Mouse (Mus musculus) kidney, embryonic 14.5 days (tissue): ENCODE results near the gene Mdh2. TPM values are rescaled to one million over a fixed set of nuclear protein-coding genes. Genes with fewer than 3 reads are reported as not detected.
A peak's percentile ranks its signal among the peaks of the same experiment; 100 is the strongest.

ENCODE experiments used
- ATAC-seq: fragments of 200-750 bp; cut with Nextera tagmentation; 2 replicates; pipeline ENCODE4 v1.8.0; 2017; ENCODE audit warnings: moderate number of reproducible peaks, mild to moderate bottlenecking, moderate TSS enrichment, moderate library complexity; ENCODE audit not compliant: low FRiP score, low TSS enrichment
- H3K27ac ChIP-seq: fragments of 300-500 bp; sonication (generic); 2 replicates; pipeline ENCODE4 v1.5.1; 2014; ENCODE audit warnings: low read depth, mild to moderate bottlenecking, low read length, moderate library complexity, mixed read lengths
- H3K27me3 ChIP-seq: fragments of 300-500 bp; sonication (generic); 2 replicates; pipeline ENCODE4 v1.6.1; 2014; ENCODE audit warnings: mild to moderate bottlenecking, low read length; ENCODE audit not compliant: control insufficient read depth, insufficient read depth
- H3K36me3 ChIP-seq: fragments of 300-500 bp; sonication (generic); 2 replicates; pipeline ENCODE4 v1.6.1; 2014; ENCODE audit warnings: low read length, mixed read lengths; ENCODE audit not compliant: control insufficient read depth, insufficient read depth
- H3K4me1 ChIP-seq: fragments of 300-500 bp; sonication (generic); 2 replicates; pipeline ENCODE4 v1.6.1; 2014; ENCODE audit warnings: low read length, mixed read lengths; ENCODE audit not compliant: control insufficient read depth, insufficient read depth
- H3K4me2 ChIP-seq: fragments of 300-500 bp; sonication (generic); replicated peaks from 2 replicates; pipeline ENCODE4 v1.6.1; 2014; ENCODE audit warnings: low read depth, mild to moderate bottlenecking, low read length
- H3K4me3 ChIP-seq: fragments of 300-500 bp; sonication (generic); 2 replicates; pipeline ENCODE4 v1.5.1; 2014; ENCODE audit warnings: mild to moderate bottlenecking, low read length
- H3K9ac ChIP-seq: fragments of 300-500 bp; sonication (generic); 2 replicates; pipeline ENCODE4 v1.6.1; 2014; ENCODE audit warnings: low read depth, mild to moderate bottlenecking, low read length, moderate library complexity
- H3K9me3 ChIP-seq: fragments of 300-500 bp; sonication (generic); 2 replicates; pipeline ENCODE4 v1.6.1; 2016; ENCODE audit warnings: low read length; ENCODE audit not compliant: control insufficient read depth
- WGBS: fragments of 180-500 bp; shearing (Covaris S2); extraction: QIAGEN DNeasy Blood & Tissue Kit; methylation state at CpG from one replicate; pipeline ENCODE4 v1.1.7; 2014; 5-methylcytosine and 5-hydroxymethylcytosine counted together
- microRNA-seq: library from miRNA; unstranded; fragments of <30 nt; microRNA quantifications from one replicate; pipeline ENCODE4, GENCODE M21; 2016
- polyA plus RNA-seq: library from polyadenylated mRNA; unstranded; fragments of >200 nt; fragmentation: Nextera tagmentation; extraction: Ambion mirVana; gene quantifications from 2 replicates; pipeline ENCODE4 v1.2.1, GENCODE M21; 2014

Mdh2 gene
- polyA plus RNA-seq, 1 experiment from 2014 or later = 590 TPM

- Histone ChIP-seq H3K4me3 (peak overlapping the region; percentile 52; the same call in 1 of the 2 replicates), H3K9me3 (no peaks in the 10 kb centered on the region), H3K36me3 (no peaks in the 10 kb centered on the region), H3K27me3 (no peaks in the 10 kb centered on the region), H3K27ac (no peak overlapping the region), H3K9ac (no peak overlapping the region), H3K4me2 (peak overlapping the region; percentile 92), H3K4me1 (0 out of 2 replicates have a peak, but pooled peaks cover 5% of the 10 kb centered on the region)
- WGBS = 18% methylated on average over 12 of the region's 12 CpGs
- no peak for ATAC-seq
Observed at GRCm38 (mm10) chr5:135835981-135836380, 57.7 kb downstream of the Mdh2 start.

Small RNAs within 50 kb of the gene (microRNA-seq; reads per million reads assigned to microRNA genes)
- gene Gm23268 (not detected), gene Mir7034 (not detected)

Other genes starting within 250 kb of the Mdh2 start
- gene Hip1, start 233.4 kb upstream of the Mdh2 start, polyA plus RNA-seq = 34.9 and 61.7 TPM in 2 replicates
- gene Ccl26, start 214.9 kb upstream of the Mdh2 start, polyA plus RNA-seq = not detected in 2 replicates
- gene Ccl24, start 205.4 kb upstream of the Mdh2 start, polyA plus RNA-seq = 0.43 and 2.3 TPM in 2 replicates
- gene Rhbdd2, start 145.9 kb upstream of the Mdh2 start, polyA plus RNA-seq = 42.6 and 61.7 TPM in 2 replicates
- gene Por, start 108.4 kb upstream of the Mdh2 start, polyA plus RNA-seq = 51.8 and 64.2 TPM in 2 replicates
- gene Tmem120a, start 34.0 kb upstream of the Mdh2 start, polyA plus RNA-seq = 64.7 and 65.1 TPM in 2 replicates
- gene Styxl1, start 95 bp upstream of the Mdh2 start, polyA plus RNA-seq = 0.19 and 0.72 TPM in 2 replicates
- 0.09 and 0.11 TPM in 2 replicates for gene Srrm3, start 28.4 kb downstream of the Mdh2 start, polyA plus RNA-seq
- 32.4 and 36.9 TPM in 2 replicates for gene Hspb1, start 109.4 kb downstream of the Mdh2 start, polyA plus RNA-seq
- gene Ywhag, start 156.1 kb downstream of the Mdh2 start, polyA plus RNA-seq = 90.2 and 105 TPM in 2 replicates
- gene Ssc4d, start 196.1 kb downstream of the Mdh2 start, polyA plus RNA-seq = 10.2 and 10.3 TPM in 2 replicates
- 0.29 TPM in 1 of 2 replicates, not detected in the other for gene Zp3, start 201.6 kb downstream of the Mdh2 start, polyA plus RNA-seq
- 24.0 and 26.6 TPM in 2 replicates for gene Dtx2, start 216.3 kb downstream of the Mdh2 start, polyA plus RNA-seq